Mouse (Mus musculus) gastrocnemius, adult 8-10 months (tissue): Measurements from ENCODE around the gene Ltb4r1. TPM values are rescaled to one million over a fixed set of nuclear protein-coding genes. Genes with fewer than 3 reads are reported as not detected.
A peak's percentile ranks its signal among the peaks of the same experiment; 100 is the strongest.

Experiments used
- DNase-seq, 2 experiments: peaks; one replicate each; pipeline ENCODE4 v3.0.0; 2022; ENCODE audit warnings: low spot score in 2 of 2
- total RNA-seq, 4 experiments: library from RNA; stranded (reverse); gene quantifications; 2 replicates each; pipeline ENCODE4 v1.2.4; 2022

Gene Ltb4r1
- total RNA-seq, 4 experiments from 2014 or later = 0.27 TPM; not detected in 3

GRCm38 (mm10) chr14:55745861-55746237 is 19.9 kb upstream of the Ltb4r1 start:
- DNase-seq = no peak

DNA sequence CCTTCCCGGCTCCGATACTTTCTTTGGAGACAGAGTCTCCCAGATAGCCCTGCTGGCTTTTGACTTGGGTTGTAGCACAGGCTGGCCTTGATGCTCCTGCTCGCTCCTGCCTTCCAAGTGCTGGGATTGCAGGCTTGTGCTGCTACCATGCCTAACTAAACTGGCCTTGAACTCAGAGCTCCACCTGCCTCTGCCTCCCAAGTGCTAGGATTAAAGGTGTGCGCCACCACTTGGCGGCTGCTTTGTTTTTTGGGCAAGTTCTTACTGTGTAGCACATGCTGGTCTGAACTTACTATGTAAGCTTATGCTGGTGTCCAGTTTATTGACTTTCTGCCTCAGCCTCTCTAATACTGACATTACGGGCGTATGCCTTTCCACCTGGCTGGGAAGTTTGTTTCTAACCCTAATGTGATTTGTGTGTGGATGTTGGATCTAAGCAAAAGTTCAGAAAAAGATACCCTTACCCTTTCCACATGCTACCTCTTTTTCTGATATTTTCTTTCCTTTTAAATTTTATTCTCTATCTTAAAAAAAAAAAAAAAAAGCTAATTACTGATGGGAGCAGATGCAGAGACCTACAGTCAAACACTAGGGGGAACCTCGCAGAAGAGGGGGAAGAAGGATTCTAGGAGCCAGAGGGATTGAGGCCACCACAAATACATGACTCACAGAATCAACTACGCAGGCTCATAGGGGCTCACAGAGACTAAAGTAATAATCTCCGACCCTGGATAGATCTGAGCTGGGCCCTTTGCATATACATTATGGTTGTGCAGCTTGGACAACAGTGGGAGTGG is 18.5 kb upstream of the Ltb4r1 start:
- DNase-seq = no peak

- no peak for DNase-seq
Measured at GRCm38 (mm10) chr14:55757566-55757965, 8.2 kb upstream of the Ltb4r1 start.

DNA sequence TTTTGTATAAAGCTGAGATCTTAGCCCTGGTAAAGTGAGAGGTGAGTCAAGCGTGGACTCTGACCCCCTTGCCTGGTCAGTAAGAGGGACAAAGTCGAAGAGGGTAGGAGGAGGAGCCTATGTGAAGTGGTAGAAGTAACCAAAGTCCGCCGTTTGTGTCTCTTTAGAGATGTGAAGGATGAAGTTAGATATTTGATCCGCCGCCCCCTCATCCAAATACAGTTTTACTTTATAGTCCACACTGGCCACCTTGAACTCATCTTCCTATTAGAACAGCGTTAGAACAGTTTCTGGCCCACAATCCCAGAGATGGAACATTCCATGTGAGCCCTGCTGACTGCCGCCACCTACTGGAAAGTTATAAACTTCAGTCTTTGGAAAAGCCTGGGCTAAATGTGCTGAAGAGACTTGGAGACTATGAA is 7.4 kb upstream of the Ltb4r1 start, which contains the start of gene Cideb:
TSS of gene Cideb (minus strand) at position 96 of the 422 bp plus-strand sequence.
- DNase-seq = no peak

GRCm38 (mm10) chr14:55760156-55760555 is 5.6 kb upstream of the Ltb4r1 start:
- DNase-seq = peak; percentile 75 to 79

DNA sequence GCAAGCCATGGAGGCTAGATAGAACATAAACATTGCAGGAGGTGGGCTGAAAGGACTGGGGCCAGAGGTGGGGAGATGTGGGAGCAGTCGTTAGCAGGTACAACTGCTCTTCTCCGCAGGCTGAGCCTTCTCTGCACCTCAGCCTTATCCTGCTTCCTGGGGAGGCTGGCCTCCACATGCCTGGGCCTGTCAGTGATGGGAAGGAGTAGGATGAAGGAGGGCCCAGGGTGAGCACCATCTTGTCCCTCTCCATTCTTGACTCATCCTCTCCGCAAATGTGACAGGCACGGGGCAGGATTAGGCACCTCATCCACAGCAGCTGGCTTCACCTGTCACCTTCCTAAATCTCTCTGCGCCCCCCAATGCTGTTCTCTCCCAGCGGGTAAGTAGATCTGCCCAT is 4.6 kb upstream of the Ltb4r1 start, which contains the start of gene Ltb4r2:
TSS of gene Ltb4r2 (plus strand) at position 266 of the 400 bp plus-strand sequence.
- no peak for DNase-seq

- DNase-seq = peak in 1 of 2 experiments; percentile 24
Measured at GRCm38 (mm10) chr14:55762001-55762821, 3.6 kb upstream of the Ltb4r1 start.

GRCm38 (mm10) chr14:55763166-55763565 is 2.6 kb upstream of the Ltb4r1 start:
- DNase-seq = no peak

DNA sequence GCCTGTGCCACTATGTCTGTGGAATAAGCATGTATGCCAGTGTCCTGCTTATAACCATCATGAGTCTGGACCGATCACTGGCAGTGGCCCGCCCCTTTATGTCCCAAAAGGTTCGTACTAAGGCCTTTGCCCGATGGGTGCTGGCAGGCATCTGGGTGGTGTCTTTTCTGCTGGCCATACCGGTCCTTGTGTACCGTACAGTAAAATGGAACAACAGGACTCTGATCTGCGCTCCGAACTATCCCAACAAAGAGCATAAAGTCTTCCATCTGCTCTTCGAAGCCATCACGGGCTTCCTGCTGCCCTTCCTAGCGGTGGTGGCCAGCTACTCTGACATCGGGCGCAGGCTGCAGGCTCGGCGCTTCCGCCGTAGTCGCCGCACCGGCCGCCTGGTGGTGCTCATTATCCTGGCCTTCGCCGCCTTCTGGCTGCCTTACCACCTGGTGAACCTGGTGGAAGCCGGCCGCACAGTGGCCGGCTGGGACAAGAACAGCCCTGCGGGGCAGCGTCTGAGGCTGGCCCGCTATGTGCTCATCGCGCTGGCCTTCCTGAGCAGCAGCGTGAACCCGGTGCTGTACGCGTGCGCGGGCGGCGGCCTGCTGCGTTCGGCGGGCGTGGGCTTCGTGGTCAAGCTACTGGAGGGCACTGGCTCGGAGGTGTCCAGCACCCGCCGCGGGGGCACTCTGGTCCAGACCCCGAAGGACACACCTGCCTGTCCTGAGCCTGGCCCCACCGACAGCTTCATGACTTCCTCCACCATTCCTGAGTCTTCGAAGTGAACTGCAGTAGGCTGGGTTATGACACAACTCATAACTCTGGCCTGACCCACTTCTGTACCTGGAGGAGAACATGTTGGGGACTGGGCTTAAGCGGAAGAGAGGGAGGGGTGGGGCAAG is 2.0 kb downstream of the Ltb4r1 start:
- peak in 1 of 2 experiments; percentile 35 for DNase-seq

- no peak for DNase-seq
Measured at GRCm38 (mm10) chr14:55768555-55768954, 2.8 kb downstream of the Ltb4r1 start.

DNA sequence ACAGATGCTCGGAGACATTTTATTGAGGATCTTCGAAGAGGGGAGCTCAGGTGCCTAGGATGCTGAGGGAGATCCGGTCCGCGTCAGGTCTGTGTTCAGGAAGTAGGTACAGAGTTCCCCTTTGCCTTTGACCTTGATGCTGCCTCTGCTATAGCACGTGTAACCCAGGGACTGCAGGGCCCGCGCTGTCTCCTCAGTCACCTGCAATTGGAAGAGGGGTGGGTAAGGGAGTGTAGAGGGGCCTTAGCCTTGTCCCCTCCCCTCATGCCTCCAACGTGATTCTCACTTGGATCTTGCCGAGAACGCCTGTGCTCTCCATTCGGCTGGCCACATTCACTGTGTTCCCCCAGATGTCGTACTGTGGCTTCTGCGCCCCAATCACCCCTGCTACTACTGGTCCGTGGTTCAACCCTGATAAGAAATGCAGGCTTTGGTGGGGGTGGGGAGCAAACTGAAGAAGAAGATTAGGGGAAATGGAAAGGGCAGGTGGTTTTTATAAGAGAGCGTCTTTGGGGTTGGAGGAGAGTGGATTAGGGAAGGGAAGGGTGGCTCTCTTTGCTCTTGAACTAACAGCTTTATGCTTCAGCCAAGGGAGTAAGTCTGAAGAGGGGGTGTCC is 3.4 kb downstream of the Ltb4r1 start:
- no peak for DNase-seq

DNA sequence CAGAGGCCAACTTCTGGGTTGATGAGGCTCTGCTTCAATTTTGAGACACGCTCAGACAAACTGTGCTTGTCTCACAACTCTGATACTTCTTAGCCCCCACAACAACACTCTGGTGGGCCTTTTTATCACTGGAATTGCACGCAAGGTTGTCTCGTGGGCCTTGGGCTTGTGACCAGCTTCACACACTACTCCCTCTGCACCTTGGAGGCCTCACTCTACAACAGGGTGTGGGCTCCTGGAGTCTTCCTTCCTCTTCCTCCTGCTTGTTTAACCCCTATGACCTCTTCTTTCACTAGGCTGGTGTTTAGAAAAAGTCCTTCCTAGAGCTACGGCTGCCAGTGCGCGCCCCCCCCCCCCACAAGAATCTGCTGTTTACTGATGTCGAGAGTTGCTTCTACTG is 10.9 kb downstream of the Ltb4r1 start:
- DNase-seq = peak in 1 of 2 experiments; percentile 0

DNA sequence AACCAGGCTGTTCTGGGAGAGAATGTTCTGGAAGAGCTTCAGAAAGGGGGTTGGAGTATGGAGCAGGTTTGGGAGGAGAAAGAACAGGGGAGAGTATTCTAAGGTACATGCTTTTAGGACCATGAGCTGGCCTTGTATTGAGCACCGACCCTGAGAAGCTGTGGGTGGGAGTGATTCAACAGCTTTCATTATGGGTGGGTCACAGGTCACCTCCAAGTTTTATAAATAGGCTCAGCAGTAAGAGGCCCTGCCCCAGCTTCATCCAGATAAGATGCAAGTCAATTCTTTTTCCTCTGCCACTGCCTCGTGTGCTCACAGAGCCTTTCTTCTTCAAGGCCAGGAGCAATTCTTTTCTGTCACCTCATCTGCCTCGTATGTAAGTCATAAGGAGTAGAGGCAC is 11.4 kb downstream of the Ltb4r1 start:
- DNase-seq = peak in 1 of 2 experiments; percentile 1

DNA sequence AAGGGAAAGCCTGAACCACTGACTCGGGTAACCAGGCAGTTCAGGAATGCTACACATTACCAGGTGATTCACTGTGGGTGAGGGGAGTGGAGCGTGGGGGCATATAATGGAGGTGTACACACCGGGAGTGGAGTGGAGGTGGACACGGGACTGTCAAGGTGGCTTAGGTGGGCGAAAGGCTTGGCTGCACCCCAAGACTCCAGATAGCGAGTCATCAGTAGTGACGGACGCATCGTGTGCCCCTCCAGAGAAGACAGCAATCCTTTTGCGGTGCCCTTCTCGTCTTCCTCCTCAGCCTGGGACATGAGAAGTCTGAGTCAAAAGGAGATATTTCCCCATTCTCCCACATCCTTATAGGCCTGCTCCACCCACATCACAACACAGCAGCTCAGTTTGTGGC is 12.0 kb downstream of the Ltb4r1 start:
- DNase-seq = peak in 1 of 2 experiments; percentile 2

DNA sequence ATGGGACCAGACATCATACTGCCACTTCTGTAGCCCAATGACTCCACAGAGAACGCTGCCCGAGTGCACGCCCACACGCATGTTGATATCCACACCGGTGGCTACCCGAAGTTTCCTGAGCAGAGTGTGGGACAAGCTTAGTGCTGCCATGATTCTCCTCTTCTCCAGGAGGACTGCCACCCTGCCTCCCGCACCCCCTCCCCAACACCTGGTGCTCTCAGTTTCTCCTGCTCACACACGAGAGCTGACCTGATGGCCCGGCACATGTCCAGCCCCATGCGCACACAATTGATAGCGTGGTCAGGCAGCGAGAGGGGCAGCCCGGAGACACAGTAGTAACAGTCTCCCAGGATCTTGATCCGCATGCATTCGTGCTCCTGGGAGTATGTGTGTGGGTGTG is 12.9 kb downstream of the Ltb4r1 start:
- peak; percentile 1 to 2 for DNase-seq

DNA sequence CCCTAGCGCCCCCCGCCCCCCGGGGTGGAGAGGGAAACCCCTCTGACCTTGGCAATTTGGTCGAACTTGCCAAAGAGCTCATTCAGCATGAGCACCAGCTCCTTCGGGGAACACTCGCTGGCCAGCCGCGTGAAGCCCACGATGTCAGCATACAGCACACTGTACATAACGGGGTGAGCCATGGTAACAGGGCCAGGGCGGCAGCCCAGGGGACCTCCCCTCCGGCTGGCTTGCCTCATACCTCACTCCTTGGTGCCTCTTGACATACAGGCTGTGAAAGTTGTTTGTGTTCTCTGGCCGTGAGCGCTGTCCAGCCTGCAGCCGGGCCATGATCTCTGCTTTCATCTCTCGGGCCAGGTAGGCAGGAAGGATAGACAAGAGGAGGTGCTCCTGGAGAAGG is 13.9 kb downstream of the Ltb4r1 start:
- DNase-seq = peak in 1 of 2 experiments; percentile 1

DNA sequence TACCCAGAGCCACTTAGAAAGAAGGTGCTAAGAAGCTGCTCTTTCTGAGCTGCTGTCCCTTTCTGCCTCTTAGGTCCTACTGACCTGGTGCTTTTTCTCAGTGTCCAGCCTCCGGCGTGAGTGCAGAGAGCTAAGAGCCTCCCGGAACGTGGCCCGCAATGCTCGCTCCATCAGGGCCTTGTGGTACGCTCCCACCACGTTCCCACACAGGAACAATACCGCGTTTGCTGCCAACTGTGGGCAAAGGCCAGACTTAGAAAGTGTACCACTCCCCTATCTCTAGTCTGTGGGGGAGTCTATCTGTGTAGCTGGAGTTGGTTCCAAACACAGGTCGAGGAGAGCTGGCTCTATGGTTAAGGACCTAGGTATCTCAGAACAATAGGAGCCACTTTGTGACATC is 15.0 kb downstream of the Ltb4r1 start:
- peak in 1 of 2 experiments; percentile 2 for DNase-seq

DNA sequence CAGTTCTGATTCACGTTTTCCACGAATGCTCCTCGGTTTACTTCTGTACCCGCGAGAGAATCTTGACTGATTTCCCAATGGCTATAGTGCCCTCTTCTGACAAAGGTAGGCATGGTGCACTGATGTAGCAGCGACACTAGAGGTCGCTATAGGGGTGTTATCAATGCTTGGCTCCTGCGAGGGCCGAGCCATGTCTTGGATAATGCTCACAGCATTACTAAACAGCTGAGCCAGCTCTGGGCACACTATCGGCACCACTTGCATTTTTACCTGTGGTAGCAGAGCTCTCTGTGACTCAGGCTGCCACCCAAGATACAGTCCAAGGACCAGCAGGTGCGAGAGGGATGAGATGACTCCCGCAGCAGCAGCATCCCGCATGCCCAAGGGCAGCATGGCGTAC is 15.5 kb downstream of the Ltb4r1 start:
- DNase-seq = peak; percentile 11 to 29

- DNase-seq = peak in 1 of 2 experiments; percentile 1
Measured at GRCm38 (mm10) chr14:55782361-55782960, 16.7 kb downstream of the Ltb4r1 start.
